Mouse (Mus musculus) embryonic stem cell, embryonic (primary cell): Measurements from ENCODE around the gene Camk1g.

ENCODE experiments used
- CTCF ChIA-PET, 4 experiments: fragments of 300-600 bp in 2 of 4; fragments of 350-600 bp in 2 of 4; sonication (Branson Sonifier 250); formaldehyde crosslinking; loops; one replicate each; lab custom pipeline; 2022; ENCODE audit warnings: inconsistent platforms in 2 of 4; lab: Charles Lee
- POLR2A ChIA-PET, 4 experiments: fragments of 300-600 bp in 2 of 4; fragments of 350-600 bp in 2 of 4; sonication (Branson Sonifier 250); formaldehyde crosslinking; loops; one replicate each; lab custom pipeline; 2022; ENCODE audit warnings: antibody characterized with exemption in 4 of 4, inconsistent platforms in 1 of 4; lab: Charles Lee

The Camk1g gene

DNA sequence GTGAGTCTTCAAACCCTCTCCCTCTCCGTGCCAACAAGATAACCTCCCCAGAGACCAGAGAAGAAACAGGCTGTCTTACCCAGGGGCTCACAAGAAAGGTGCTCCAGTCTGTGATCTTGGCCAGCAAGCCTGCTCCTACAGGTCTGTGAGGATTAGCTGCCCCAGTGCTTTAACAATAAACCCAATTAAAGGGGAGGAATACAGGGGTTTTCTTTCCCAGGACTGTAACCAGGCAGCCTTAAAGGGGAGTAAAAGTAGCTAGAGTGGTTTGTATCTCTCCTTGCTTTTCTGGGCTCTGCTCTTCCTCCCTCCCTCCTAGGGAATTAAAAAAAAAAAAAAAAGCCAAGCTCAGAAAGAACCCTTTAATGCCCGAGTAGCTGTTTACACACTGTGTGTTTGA is at the start of gene Camk1g:
Gene Camk1g, minus strand, starts transcription at position 203 of the 400 bp plus-strand sequence.
- ChIA-PET CTCF (interaction anchor here in 3 of 4 experiments (0.6 to 2.4 kb wide), 8 partner anchors 12 to 177 kb away, joined by 3 to 8 read pairs (median 3); no protein-coding TSS in a partner anchor), POLR2A (interaction anchor here in 1 of 4 experiments (1.2 kb wide), 1 partner anchor 12 kb away, joined by 4 read pairs; no protein-coding TSS in a partner anchor)

DNA sequence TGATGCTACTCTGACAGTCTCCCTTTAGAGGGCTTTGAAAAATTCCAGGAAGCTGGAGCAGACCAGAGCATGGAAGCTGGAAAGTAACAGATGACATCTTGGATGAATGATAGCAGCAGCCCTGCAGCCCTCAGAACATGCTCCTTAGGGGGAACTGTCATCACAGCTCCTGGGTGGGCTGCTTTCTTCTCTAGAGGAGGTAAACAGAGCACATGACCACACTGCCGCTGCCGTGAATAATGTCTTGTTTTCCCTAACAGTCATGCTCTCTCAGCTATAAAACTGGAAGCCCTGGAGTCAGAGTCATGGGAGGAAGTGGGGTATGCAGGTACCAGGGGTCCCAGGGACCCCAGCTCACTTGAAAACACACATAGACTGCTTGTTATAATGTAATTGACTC is 49.1 kb upstream of the Camk1g start:
- POLR2A ChIA-PET, result no interaction called here
- CTCF ChIA-PET, result no interaction called here

GRCm38 (mm10) chr1:193418656-193419055 is 48.6 kb upstream of the Camk1g start:
- POLR2A ChIA-PET, result no interaction called here

GRCm38 (mm10) chr1:193414067-193414466 is 44.0 kb upstream of the Camk1g start:
- POLR2A ChIA-PET, result no interaction called here
- CTCF ChIA-PET, result no interaction called here

More at GRCm38 (mm10) chr1:193418656-193419055, 48.6 kb upstream of the Camk1g start:
- CTCF ChIA-PET, result no interaction called here

DNA sequence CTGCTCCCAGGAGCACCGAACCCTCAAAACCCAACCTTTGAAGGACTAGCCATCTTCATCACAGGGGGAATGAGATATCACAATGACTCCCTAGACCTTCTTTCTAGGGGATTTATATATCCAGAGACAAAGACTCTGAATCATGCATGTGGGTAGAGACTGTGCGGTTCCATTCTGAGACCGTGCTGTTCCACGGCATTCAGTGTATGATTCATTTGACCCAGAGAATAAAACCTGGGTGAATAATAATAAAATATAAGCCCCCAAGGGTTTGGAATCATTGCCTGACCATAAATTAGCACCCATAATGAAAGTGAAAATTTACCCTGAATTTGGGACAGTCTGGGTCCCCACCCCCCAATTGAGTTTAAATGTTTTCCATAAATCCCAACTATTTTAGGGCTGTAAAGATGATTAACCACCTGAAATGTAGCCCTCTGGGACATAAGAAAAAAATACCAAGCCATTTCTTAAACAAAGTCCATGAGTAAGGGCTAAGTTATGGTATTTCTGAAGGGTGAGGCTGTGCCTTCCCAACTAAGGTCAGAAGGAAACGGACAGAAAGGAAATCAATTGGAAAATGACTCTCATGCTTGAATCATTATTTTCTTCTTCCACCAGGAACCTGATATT is 43.4 kb upstream of the Camk1g start:
- CTCF ChIA-PET, result no interaction called here
- POLR2A ChIA-PET, result no interaction called here

GRCm38 (mm10) chr1:193407487-193407886 is 37.4 kb upstream of the Camk1g start:
- CTCF ChIA-PET, result interaction anchor here in 3 of 4 experiments (0.5 to 1.5 kb wide), 4 partner anchors 9 to 88 kb away, joined by 3 to 5 read pairs (median 3); no protein-coding TSS in a partner anchor
- POLR2A ChIA-PET, result no interaction called here

- CTCF ChIA-PET, result no interaction called here
- POLR2A ChIA-PET, result no interaction called here
Measured at GRCm38 (mm10) chr1:193406059-193406642, 36.1 kb upstream of the Camk1g start.

DNA sequence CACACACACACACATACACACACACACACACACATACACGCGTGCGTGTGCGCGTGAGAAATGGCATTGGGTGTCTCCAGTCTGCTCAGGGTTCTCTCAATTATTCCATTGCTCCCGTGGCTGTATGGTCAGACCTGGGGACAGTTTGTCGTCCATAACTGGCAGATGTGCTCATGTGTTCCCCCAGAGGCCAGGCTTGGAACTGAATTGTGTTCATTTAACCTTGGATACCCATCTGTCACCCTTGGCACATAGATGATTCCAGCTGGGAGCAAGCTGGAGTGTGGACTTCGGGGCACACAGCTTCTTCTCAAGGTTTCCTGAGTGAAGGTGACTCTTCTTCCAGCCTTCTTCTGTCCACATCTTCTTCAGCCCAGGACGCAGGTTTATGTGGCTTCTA is 31.6 kb upstream of the Camk1g start:
- CTCF ChIA-PET, result interaction anchor here in 2 of 4 experiments (0.6 to 0.8 kb wide), 2 partner anchors 12 to 617 kb away, joined by 3 read pairs; no protein-coding TSS in a partner anchor
- POLR2A ChIA-PET, result no interaction called here

GRCm38 (mm10) chr1:193400348-193400747 is 30.2 kb upstream of the Camk1g start:
- ChIA-PET CTCF (interaction anchor here in 2 of 4 experiments (1.9 to 2.8 kb wide), 2 partner anchors 14 to 18 kb away, joined by 5 to 8 read pairs; no protein-coding TSS in a partner anchor), POLR2A (no interaction called here)

- ChIA-PET POLR2A (no interaction called here), CTCF (interaction anchor here in 3 of 4 experiments (1.2 to 3.6 kb wide), 4 partner anchors 13 to 17 kb away, joined by 3 to 10 read pairs (median 6); no protein-coding TSS in a partner anchor)
Measured at GRCm38 (mm10) chr1:193398728-193399437, 28.8 kb upstream of the Camk1g start.

- ChIA-PET CTCF (interaction anchor here in 3 of 4 experiments (1.3 to 3.6 kb wide), 5 partner anchors 11 to 43 kb away, joined by 3 to 11 read pairs (median 3); no protein-coding TSS in a partner anchor), POLR2A (no interaction called here)
Measured at GRCm38 (mm10) chr1:193397109-193397508, 27.0 kb upstream of the Camk1g start.

GRCm38 (mm10) chr1:193392266-193392665 is 22.2 kb upstream of the Camk1g start:
- ChIA-PET POLR2A (no interaction called here), CTCF (interaction anchor here in 1 of 4 experiments (3.6 kb wide), 1 partner anchor 10 kb away, joined by 14 read pairs; no protein-coding TSS in a partner anchor)

DNA sequence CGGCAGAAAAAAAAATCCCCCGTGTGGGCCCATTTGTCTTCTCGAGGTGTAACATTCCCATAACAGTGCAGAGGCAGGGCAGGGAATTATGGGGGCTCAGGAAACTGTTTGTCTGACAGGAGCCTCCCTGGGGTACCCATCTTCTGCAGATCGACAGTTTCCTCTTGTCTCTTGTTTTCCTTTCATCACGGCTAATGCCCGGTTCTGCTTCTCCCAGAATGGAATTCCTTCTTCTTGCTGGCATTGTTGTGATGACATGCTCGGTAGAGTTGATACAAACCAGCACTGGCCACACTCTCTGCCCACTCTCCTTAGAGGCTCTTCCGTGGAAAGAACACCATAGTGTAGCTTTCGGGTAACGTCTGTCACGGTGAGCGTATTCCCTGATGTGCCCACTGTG is 19.9 kb upstream of the Camk1g start:
- ChIA-PET CTCF (interaction anchor here in 1 of 4 experiments (0.6 kb wide), 1 partner anchor 12 kb away, joined by 3 read pairs; no protein-coding TSS in a partner anchor), POLR2A (no interaction called here)

DNA sequence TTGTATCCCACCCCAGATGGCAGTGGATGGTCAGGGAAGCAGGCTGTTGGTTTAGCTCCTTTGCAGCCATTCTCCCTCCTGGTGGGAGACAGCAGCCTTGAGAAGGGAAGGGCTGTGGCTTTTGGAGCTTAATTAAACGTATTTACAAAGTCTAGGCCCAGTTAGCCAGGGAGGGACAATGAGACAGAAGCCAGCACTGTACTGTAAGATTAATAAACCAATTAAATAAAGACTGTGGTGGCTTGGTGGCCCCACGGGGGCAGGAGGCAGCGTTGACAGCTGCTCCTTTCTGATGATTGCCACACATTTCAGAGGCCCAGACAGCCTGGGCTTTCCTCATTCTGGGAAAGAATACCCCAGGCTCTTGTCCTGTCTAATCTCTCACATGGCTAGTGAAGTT is 19.4 kb upstream of the Camk1g start:
- ChIA-PET CTCF (interaction anchor here in 1 of 4 experiments (0.6 kb wide), 1 partner anchor 12 kb away, joined by 3 read pairs; no protein-coding TSS in a partner anchor), POLR2A (no interaction called here)

- ChIA-PET POLR2A (interaction anchor here in 1 of 4 experiments (0.6 kb wide), 1 partner anchor 193 kb away, joined by 4 read pairs; no protein-coding TSS in a partner anchor), CTCF (interaction anchor here in 2 of 4 experiments (1.3 to 2.4 kb wide), 4 partner anchors 11 to 53 kb away, joined by 4 to 16 read pairs (median 8); no protein-coding TSS in a partner anchor)
Measured at GRCm38 (mm10) chr1:193387241-193387640, 17.1 kb upstream of the Camk1g start.

- ChIA-PET CTCF (interaction anchor here (0.6 to 2.4 kb wide), 20 partner anchors 9 to 1431 kb away, joined by 3 to 16 read pairs (median 4); partner anchors contain the start of gene Camk1g (in 1 of the 4)), POLR2A (no interaction called here)
Measured at GRCm38 (mm10) chr1:193386136-193386535, 16.0 kb upstream of the Camk1g start.

- POLR2A ChIA-PET, result interaction anchor here in 2 of 4 experiments (0.8 to 1.4 kb wide), 3 partner anchors 13 to 209 kb away, joined by 3 to 4 read pairs (median 3); partner anchors contain the start of gene Camk1g (in 1 of the 2)
- CTCF ChIA-PET, result interaction anchor here (0.6 to 2.3 kb wide), 68 partner anchors 9 to 1484 kb away, joined by 3 to 21 read pairs (median 4); partner anchors contain the start of genes G0s2 (in 2 of the 4), Camk1g (in 1 of the 4) and Syt14 (in 1 of the 4)
Measured at GRCm38 (mm10) chr1:193382841-193383462, 12.9 kb upstream of the Camk1g start.

DNA sequence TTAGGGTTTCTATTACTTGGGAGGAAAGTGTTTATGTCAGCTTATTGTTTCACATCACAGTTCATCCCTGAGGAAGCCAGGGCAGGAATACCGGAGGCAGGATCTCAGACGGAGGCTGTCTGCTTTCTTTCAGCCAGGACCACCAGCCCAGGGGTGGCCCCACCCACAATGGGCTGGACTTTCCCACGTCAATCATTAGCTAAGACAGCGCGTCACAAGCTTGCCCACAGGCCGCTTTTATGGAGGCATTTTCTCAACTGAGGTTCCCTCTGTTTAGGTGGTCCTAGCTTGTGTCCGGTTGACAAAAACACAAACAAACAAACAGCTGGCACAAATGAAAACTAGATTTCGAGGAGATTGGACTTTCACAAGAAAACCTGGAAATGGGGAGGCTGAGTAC is 12.3 kb upstream of the Camk1g start:
- ChIA-PET POLR2A (interaction anchor here in 2 of 4 experiments (0.8 to 1.4 kb wide), 3 partner anchors 13 to 208 kb away, joined by 3 to 4 read pairs (median 3); partner anchors contain the start of gene Camk1g (in 1 of the 2)), CTCF (interaction anchor here (0.5 to 2.3 kb wide), 71 partner anchors 9 to 1484 kb away, joined by 3 to 21 read pairs (median 3); partner anchors contain the start of genes Camk1g (in 2 of the 4), G0s2 (in 2 of the 4) and Syt14 (in 1 of the 4))
